Mouse (Mus musculus) heart, embryonic 16.5 days (tissue): ENCODE data around the gene Gm10718. TPM values are rescaled to one million over a fixed set of nuclear protein-coding genes. Genes with fewer than 3 reads are reported as not detected.
"Not testable (repeated sequence)": the region's sequence is repeated elsewhere in the genome, so short reads cannot be mapped to it uniquely, and the experiment has no call there.

Experiments
- ATAC-seq: fragments of 200-750 bp; cut with Nextera tagmentation; replicated peaks from 2 replicates; pipeline ENCODE4 v1.8.0; 2017; ENCODE audit warnings: moderate number of reproducible peaks; ENCODE audit not compliant: insufficient read depth, low FRiP score; ENCODE audit errors: extremely low read depth
- H3K27ac ChIP-seq: fragments of 300-500 bp; sonication (generic); 2 replicates; pipeline ENCODE4 v1.5.1; 2014; ENCODE audit warnings: mild to moderate bottlenecking, low read length, control low read depth, moderate library complexity
- H3K27me3 ChIP-seq: fragments of 300-500 bp; sonication (generic); 2 replicates; pipeline ENCODE4 v1.6.1; 2014; ENCODE audit warnings: low read length, mixed read lengths; ENCODE audit not compliant: control insufficient read depth, insufficient read depth
- H3K36me3 ChIP-seq: fragments of 300-500 bp; sonication (generic); 2 replicates; pipeline ENCODE4 v1.6.1; 2014; ENCODE audit not compliant: control insufficient read depth, insufficient read depth
- H3K4me1 ChIP-seq: fragments of 300-500 bp; sonication (generic); 2 replicates; pipeline ENCODE4 v1.6.1; 2014; ENCODE audit warnings: low read length, mixed read lengths; ENCODE audit not compliant: control insufficient read depth, insufficient read depth
- H3K4me2 ChIP-seq: fragments of 300-500 bp; sonication (generic); 2 replicates; pipeline ENCODE4 v1.6.1; 2014; ENCODE audit warnings: low read depth, mild to moderate bottlenecking, control low read depth, low read length
- H3K4me3 ChIP-seq: fragments of 300-500 bp; sonication (generic); 2 replicates; pipeline ENCODE4 v1.5.1; 2014; ENCODE audit warnings: mild to moderate bottlenecking, control low read depth, low read length
- H3K9ac ChIP-seq: fragments of 300-500 bp; sonication (generic); 2 replicates; pipeline ENCODE4 v1.6.1; 2014; ENCODE audit warnings: low read length, control low read depth
- H3K9me3 ChIP-seq: fragments of 300-500 bp; sonication (generic); replicated peaks from 2 replicates; pipeline ENCODE4 v1.6.1; 2016; ENCODE audit warnings: low read length; ENCODE audit not compliant: control insufficient read depth
- WGBS: fragments of 180-500 bp; shearing (Covaris S2); extraction: QIAGEN DNeasy Blood & Tissue Kit; methylation state at CpG from one replicate; pipeline ENCODE4 v1.1.7; 2014; 5-methylcytosine and 5-hydroxymethylcytosine counted together
- polyA plus RNA-seq: library from polyadenylated mRNA; unstranded; fragments of >200 nt; fragmentation: Nextera tagmentation; extraction: Ambion mirVana; gene quantifications from 2 replicates; pipeline ENCODE4 v1.2.1, GENCODE M21; 2015

Gm10718 gene
- polyA plus RNA-seq, 1 experiment from 2014 or later, result 2.3 TPM

DNA sequence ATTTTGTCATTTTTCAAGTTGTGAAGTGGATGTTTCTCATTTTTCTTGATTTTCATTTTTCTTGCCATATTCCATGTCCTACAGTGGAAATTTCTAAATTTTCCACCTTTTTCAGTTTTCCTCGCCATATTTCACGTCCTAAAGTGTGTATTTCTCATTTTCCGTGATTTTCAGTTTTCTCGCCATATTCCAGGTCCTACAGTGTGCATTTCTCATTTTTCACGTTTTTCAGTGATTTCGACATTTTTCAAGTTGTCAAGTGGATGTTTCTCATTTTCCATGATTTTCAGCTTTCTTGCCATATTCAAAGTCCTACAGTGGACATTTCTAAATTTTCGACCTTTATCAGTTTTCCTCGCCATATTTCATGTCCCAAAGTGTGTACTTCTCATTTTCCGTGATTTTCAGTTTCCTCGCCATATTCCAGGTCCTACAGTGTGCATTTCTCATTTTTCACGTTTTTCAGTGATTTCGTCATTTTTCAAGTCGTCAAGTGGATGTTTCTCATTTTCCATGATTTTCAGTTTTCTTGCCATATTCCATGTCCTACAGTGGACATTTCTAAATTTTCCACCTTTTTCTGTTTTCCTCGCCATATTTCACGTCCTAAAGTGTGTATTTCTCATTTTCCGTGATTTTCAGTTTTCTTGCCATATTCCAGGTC lies 770 bp downstream of the Gm10718 start:
- H3K4me2 ChIP-seq, H3K9ac ChIP-seq, H3K27me3 ChIP-seq, H3K9me3 ChIP-seq, H3K36me3 ChIP-seq, H3K4me1 ChIP-seq, H3K27ac ChIP-seq, H3K4me3 ChIP-seq, ATAC-seq: not testable (repeated sequence)
- WGBS, result 63% methylated on average over 15 of the region's 16 CpGs

DNA sequence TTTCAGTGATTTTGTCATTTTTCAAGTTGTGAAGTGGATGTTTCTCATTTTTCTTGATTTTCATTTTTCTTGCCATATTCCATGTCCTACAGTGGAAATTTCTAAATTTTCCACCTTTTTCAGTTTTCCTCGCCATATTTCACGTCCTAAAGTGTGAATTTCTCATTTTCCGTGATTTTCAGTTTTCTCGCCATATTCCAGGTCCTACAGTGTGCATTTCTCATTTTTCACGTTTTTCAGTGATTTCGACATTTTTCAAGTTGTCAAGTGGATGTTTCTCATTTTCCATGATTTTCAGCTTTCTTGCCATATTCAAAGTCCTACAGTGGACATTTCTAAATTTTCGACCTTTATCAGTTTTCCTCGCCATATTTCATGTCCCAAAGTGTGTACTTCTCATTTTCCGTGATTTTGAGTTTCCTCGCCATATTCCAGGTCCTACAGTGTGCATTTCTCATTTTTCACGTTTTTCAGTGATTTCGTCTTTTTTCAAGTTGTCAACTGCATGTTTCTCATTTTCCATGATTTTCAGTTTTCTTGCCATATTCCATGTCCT lies 1.6 kb downstream of the Gm10718 start, which contains the start of gene Gm10717:
Gm10717 (plus strand) TSS at position 506 of the 556 bp plus-strand sequence.
- H3K27me3 ChIP-seq, H3K36me3 ChIP-seq, H3K4me3 ChIP-seq, H3K9ac ChIP-seq, ATAC-seq, H3K4me2 ChIP-seq, H3K27ac ChIP-seq, H3K4me1 ChIP-seq, H3K9me3 ChIP-seq: not testable (repeated sequence)
- 70% methylated on average over 12 of the region's 12 CpGs for WGBS

DNA sequence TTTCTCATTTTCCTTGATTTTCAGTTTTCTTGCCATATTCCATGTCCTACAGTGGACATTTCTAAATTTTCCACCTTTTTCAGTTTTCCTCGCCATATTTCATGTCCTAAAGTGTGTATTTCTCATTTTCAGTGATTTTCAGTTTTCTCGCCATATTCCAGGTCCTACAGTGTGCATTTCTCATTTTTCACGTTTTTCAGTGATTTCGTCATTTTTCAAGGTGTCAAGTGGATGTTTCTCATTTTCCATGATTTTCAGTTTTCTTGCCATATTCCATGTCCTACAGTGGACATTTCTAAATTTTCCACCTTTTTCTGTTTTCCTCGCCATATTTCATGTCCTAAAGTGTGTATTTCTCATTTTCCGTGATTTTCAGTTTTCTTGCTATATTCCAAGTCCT lies 2.3 kb downstream of the Gm10718 start:
- 56% methylated on average over 4 of the region's 6 CpGs for WGBS
- H3K9me3 ChIP-seq, H3K9ac ChIP-seq, ATAC-seq, H3K36me3 ChIP-seq, H3K4me3 ChIP-seq, H3K27me3 ChIP-seq, H3K4me1 ChIP-seq, H3K4me2 ChIP-seq, H3K27ac ChIP-seq: not testable (repeated sequence)

DNA sequence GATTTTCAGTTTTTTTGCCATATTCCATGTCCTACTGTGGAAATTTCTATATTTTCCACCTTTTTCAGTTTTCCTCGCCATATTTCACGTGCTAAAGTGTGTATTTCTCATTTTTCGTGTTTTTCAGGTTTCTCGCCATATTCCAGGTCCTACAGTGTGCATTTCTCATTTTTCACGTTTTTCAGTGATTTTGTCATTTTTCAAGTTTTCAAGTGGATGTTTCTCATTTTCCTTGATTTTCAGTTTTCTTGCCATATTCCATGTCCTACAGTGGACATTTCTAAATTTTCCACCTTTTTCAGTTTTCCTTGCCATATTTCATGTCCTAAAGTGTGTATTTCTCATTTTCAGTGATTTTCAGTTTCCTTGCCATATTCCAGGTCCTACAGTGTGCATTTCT lies 2.8 kb downstream of the Gm10718 start:
- not testable (repeated sequence) for H3K27me3 ChIP-seq, H3K4me2 ChIP-seq
- 70% methylated on average over 5 of the region's 5 CpGs for WGBS

DNA sequence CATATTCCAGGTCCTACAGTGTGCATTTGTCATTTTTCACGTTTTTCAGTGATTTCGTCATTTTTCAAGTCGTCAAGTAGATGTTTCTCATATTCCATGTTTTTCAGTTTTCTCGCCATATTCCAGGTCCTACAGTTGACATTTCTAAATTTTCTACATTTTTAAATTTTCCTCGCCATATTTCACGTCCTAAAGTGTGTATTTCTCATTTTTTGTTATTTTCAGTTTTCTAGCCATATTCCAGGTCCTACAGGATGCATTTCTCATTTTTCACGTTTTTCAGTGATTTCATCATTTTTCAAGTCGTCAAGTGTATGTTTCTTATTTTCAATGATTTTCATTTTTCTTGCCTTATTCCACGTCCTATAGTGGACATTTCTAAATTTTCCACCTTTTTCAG lies 3.4 kb downstream of the Gm10718 start:
- ATAC-seq, H3K9me3 ChIP-seq, H3K36me3 ChIP-seq, H3K4me1 ChIP-seq, H3K4me3 ChIP-seq, H3K27me3 ChIP-seq, H3K9ac ChIP-seq, H3K27ac ChIP-seq, H3K4me2 ChIP-seq: not testable (repeated sequence)
- 64% methylated on average over 9 of the region's 9 CpGs for WGBS

More for the DNA sequence above, 2.8 kb downstream of the Gm10718 start:
- not testable (repeated sequence) for H3K4me3 ChIP-seq, H3K9ac ChIP-seq, H3K36me3 ChIP-seq, H3K4me1 ChIP-seq, H3K27ac ChIP-seq, H3K9me3 ChIP-seq, ATAC-seq

DNA sequence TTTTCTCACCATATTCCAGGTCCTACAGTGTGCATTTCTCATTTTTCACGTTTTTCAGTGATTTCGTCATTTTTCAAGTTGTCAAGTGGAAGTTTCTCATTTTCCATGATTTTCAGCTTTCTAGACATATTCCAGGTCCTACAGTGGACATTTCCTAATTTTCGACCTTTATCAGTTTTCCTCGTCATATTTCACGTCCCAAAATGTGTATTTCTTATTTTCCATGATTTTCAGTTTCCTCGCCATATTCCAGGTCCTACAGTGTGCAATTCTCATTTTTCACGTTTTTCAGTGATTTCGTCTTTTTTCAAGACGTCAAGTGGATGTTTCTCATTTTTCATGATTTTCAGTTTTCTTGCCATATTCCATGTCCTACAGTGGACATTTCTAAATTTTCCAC lies 3.9 kb downstream of the Gm10718 start:
- ATAC-seq, H3K27me3 ChIP-seq, H3K4me1 ChIP-seq, H3K4me2 ChIP-seq, H3K4me3 ChIP-seq, H3K27ac ChIP-seq, H3K9me3 ChIP-seq, H3K9ac ChIP-seq, H3K36me3 ChIP-seq: not testable (repeated sequence)
- 67% methylated on average over 9 of the region's 9 CpGs for WGBS

DNA sequence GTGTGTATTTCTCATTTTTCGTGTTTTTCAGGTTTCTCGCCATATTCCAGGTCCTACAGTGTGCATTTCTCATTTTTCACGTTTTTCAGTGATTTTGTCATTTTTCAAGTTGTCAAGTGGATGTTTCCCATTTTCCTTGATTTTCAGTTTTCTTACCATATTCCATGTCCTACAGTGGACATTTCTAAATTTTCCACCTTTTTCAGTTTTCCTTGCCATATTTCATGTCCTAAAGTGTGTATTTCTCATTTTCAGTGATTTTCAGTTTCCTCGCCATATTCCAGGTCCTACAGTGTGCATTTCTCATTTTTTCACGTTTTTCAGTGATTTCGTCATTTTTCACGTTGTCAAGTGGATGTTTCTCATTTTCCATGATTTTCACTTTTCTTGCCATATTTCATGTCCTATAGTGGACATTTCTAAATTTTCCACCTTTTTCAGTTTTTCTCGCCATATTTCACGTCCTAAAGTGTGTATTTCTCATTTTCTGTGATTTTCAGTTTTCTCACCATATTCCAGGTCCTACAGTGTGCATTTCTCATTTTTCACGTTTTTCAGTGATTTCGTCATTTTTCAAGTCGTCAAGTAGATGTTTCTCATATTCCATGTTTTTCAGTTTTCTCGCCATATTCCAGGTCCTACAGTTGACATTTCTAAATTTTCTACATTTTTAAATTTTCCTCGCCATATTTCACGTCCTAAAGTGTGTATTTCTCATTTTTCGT lies 6.1 kb downstream of the Gm10718 start:
- not testable (repeated sequence) for H3K4me3 ChIP-seq, H3K4me2 ChIP-seq, H3K27me3 ChIP-seq, H3K27ac ChIP-seq, H3K36me3 ChIP-seq, ATAC-seq, H3K9me3 ChIP-seq, H3K9ac ChIP-seq, H3K4me1 ChIP-seq
- WGBS, result 61% methylated on average over 11 of the region's 16 CpGs

DNA sequence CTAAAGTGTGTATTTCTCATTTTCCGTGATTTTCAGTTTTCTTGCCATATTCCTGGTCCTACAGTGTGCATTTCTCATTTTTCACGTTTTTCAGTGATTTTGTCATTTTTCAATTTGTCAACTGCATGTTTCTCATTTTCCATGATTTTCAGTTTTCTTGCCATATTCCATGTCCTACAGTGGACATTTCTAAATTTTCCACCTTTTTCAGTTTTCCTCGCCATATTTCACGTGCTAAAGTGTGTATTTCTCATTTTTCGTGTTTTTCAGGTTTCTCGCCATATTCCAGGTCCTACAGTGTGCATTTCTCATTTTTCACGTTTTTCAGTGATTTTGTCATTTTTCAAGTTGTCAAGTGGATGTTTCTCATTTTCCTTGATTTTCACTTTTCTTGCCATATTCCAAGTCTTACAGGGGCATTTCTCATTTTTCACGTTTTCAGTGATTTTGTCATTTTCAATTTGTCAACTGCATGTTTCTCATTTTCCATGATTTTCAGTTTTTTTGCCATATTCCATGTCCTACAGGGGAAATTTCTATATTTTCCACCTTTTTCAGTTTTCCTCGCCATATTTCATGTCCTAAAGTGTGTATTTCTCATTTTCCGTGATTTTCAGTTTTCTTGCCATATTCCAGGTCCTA lies 7.5 kb downstream of the Gm10718 start:
- H3K27ac ChIP-seq, H3K4me1 ChIP-seq, H3K4me2 ChIP-seq, H3K27me3 ChIP-seq, H3K4me3 ChIP-seq, H3K36me3 ChIP-seq, H3K9me3 ChIP-seq, H3K9ac ChIP-seq: not testable (repeated sequence)
- ATAC-seq, result 0 out of 2 replicates have a peak, but pooled peaks have one; percentile 21
- WGBS, result 57% methylated on average over 2 of the region's 10 CpGs

DNA sequence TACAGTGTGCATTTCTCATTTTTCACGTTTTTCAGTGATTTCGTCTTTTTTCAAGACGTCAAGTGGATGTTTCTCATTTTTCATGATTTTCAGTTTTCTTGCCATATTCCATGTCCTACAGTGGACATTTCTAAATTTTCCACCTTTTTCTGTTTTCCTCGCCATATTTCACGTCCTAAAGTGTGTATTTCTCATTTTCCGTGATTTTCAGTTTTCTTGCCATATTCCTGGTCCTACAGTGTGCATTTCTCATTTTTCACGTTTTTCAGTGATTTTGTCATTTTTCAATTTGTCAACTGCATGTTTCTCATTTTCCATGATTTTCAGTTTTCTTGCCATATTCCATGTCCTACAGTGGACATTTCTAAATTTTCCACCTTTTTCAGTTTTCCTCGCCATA lies 11.0 kb downstream of the Gm10718 start, which contains the start of gene Gm17535:
Gm17535 (plus strand) TSS at position 301 of the 400 bp plus-strand sequence.
- H3K36me3 ChIP-seq, H3K9ac ChIP-seq, ATAC-seq, H3K27ac ChIP-seq, H3K27me3 ChIP-seq, H3K4me3 ChIP-seq, H3K9me3 ChIP-seq, H3K4me2 ChIP-seq, H3K4me1 ChIP-seq: not testable (repeated sequence)
- no CpG with 5 or more reads among the region's 8 CpGs for WGBS
